Mouse (Mus musculus): ENCODE measurements around the gene Itpa. TPM values are rescaled to one million over a fixed set of nuclear protein-coding genes. Genes with fewer than 3 reads are reported as not detected.

Gene Itpa
- polyA plus RNA-seq, 1 experiment from 2014 or later, result 152 TPM

DNA sequence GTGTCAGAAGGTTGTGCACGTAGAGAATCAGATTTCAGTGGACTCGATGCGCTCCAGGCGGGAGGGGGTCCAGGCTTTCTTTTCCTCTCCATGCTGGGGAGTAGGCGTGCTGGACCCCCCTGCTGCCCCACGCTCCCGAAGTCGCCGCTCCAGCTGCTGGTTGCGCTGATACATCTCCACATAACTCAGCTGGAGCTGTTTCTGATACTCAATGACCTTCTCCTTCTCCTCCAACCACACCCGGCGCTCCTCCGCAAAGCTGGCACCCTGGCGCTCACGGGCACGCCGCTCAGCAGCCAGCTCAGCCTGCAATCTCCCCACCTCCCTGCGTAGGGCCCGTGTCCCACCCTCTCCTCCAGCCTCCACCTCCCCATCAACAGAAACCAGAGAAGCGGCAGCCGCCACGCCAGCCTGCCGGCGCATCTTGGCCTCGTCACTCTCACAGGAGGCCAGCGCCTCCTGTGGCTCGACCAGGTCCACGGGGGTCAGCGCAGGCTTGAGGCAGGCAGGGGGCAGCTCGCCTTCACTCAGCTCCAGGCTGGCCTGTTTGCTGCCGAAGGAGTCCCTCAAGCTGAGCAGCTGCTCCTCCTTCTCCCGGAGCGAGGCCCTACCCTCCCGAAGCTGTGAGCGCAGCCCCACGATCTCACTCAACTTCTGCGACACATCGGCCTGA is 32.5 kb upstream of the Itpa start:
- Histone ChIP-seq H3K36me3 (ENCODE audit: control insufficient read depth, insufficient read depth, low read length) (no peaks in the 10 kb centered on the region), H3K4me1 (replicated peaks; ENCODE audit: control insufficient read depth, insufficient read depth, low read length) (peaks cover 20% of the 10 kb centered on the region), H3K9me3 (ENCODE audit: control insufficient read depth, low read length) (no peaks in the 10 kb centered on the region), H3K27me3 (ENCODE audit: control insufficient read depth, insufficient read depth, low read length) (peaks cover 41% of the 10 kb centered on the region), H3K27ac (ENCODE audit: low read depth, low read length) (no peak overlapping the region), H3K4me2 (ENCODE audit: low read depth, low read length, severe bottlenecking) (peak overlapping the region; percentile 58), H3K4me3 (ENCODE audit: low read depth, low read length) (peak overlapping the region; percentile 31), H3K9ac (ENCODE audit: low read length) (peak overlapping the region; percentile 48)
- ATAC-seq (replicated peaks; ENCODE audit: low FRiP score) (peak; percentile 23; the same call in 1 of the 2 replicates), DNase-seq (ENCODE audit: low spot score) (peak; percentile 74)
- under 1% methylated on average over 37 of the region's 38 CpGs for WGBS

DNA sequence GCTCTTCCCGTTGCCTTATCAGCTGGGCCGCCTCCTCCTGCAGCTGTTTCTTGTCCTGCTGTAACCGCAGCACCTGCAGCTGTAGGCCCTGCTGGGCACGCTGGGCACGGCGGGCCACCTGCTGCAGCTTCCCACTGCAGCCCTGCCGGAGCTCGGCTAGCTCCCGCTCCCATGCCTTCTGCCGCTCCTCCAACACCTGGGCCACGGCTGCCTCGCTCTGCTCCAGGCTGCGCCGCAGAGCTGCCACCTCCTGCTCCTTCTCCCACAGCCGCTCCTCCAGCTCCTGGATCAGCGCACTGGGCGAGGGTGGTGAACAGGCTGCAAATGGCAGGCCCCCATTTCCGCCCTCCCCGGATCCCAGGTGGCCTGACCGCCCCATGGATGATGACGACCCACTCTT is 31.6 kb upstream of the Itpa start:
- Histone ChIP-seq H3K36me3 (ENCODE audit: control insufficient read depth, insufficient read depth, low read length) (no peaks in the 10 kb centered on the region), H3K27me3 (ENCODE audit: control insufficient read depth, insufficient read depth, low read length) (peaks cover 41% of the 10 kb centered on the region), H3K4me3 (ENCODE audit: low read depth, low read length) (no peak overlapping the region), H3K9ac (ENCODE audit: low read length) (no peak overlapping the region), H3K9me3 (ENCODE audit: control insufficient read depth, low read length) (no peaks in the 10 kb centered on the region), H3K4me2 (ENCODE audit: low read depth, low read length, severe bottlenecking) (0 out of 2 replicates have a peak overlapping the region, but pooled peaks have one; percentile 58), H3K27ac (ENCODE audit: low read depth, low read length) (no peak overlapping the region), H3K4me1 (replicated peaks; ENCODE audit: control insufficient read depth, insufficient read depth, low read length) (peaks cover 20% of the 10 kb centered on the region)
- ATAC-seq (replicated peaks; ENCODE audit: low FRiP score), result no peak
- peak; percentile 60 for DNase-seq (ENCODE audit: low spot score)
- 16% methylated on average over 21 of the region's 21 CpGs for WGBS

DNA sequence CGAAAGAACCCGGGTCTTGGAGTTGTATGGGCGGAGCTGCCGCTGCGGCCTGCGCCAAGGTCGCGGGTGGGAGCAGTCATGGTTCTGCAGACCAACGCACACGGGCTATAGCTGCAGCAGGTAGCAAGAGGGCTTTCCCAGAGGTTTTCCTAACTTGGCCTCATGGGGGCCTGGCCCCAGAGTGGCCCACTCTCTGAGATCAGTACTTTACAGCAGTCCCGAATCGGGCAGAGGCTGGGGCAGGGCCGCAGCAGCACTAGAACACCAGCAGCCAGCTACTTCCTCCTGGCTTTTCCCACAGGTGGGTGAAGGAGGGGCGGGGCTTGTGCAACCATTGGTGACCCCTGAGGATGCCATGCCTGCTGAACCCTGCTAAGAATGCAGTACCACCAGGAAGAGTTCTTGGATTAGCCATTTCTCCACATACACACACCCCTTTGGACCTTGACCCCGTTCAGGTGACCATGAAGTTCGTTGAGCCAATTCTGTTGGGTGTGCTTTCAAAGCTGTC is 29.3 kb upstream of the Itpa start:
- WGBS, result 26% methylated on average over 16 of the region's 16 CpGs
- DNase-seq (ENCODE audit: low spot score) (no peak), ATAC-seq (replicated peaks; ENCODE audit: low FRiP score) (no peak)
- H3K9ac ChIP-seq (ENCODE audit: low read length), result no peak overlapping the region
- H3K36me3 ChIP-seq (ENCODE audit: control insufficient read depth, insufficient read depth, low read length), result no peaks in the 10 kb centered on the region
- no peak overlapping the region for H3K4me3 ChIP-seq (ENCODE audit: low read depth, low read length)
- peaks cover 21% of the 10 kb centered on the region for H3K4me1 ChIP-seq (replicated peaks; ENCODE audit: control insufficient read depth, insufficient read depth, low read length)
- H3K27ac ChIP-seq (ENCODE audit: low read depth, low read length), result no peak overlapping the region
- no peak overlapping the region for H3K4me2 ChIP-seq (ENCODE audit: low read depth, low read length, severe bottlenecking)
- H3K27me3 ChIP-seq (ENCODE audit: control insufficient read depth, insufficient read depth, low read length), result peaks cover 41% of the 10 kb centered on the region
- no peaks in the 10 kb centered on the region for H3K9me3 ChIP-seq (ENCODE audit: control insufficient read depth, low read length)

DNA sequence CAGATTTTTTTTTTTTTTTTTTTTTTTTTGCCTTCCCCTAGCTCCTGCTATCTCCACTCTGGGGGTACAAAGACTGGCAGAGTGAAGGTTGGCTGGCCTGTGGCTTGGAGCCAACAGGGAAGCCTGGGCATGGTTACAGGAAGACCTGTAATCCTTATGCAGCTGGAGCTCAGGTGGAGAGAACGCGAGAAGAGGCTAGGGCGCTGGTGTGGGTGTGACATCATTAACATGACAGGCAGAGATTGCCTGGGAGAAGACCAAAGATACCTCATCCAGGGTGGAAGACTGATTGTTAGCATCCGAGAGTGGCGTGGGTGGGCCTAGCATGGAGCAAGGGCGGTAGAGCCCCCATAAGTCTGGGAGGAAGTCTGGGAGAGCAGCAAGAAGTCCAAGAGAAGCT is 28.1 kb upstream of the Itpa start:
- Histone ChIP-seq H3K27ac (ENCODE audit: low read depth, low read length) (no peak overlapping the region), H3K4me3 (ENCODE audit: low read depth, low read length) (no peak overlapping the region), H3K9me3 (ENCODE audit: control insufficient read depth, low read length) (no peaks in the 10 kb centered on the region), H3K36me3 (ENCODE audit: control insufficient read depth, insufficient read depth, low read length) (no peaks in the 10 kb centered on the region), H3K4me2 (ENCODE audit: low read depth, low read length, severe bottlenecking) (no peak overlapping the region), H3K4me1 (replicated peaks; ENCODE audit: control insufficient read depth, insufficient read depth, low read length) (peaks cover 18% of the 10 kb centered on the region), H3K27me3 (ENCODE audit: control insufficient read depth, insufficient read depth, low read length) (peaks cover 37% of the 10 kb centered on the region), H3K9ac (ENCODE audit: low read length) (no peak overlapping the region)
- DNase-seq (ENCODE audit: low spot score) (no peak), ATAC-seq (replicated peaks; ENCODE audit: low FRiP score) (no peak)
- 86% methylated on average over 6 of the region's 6 CpGs for WGBS

DNA sequence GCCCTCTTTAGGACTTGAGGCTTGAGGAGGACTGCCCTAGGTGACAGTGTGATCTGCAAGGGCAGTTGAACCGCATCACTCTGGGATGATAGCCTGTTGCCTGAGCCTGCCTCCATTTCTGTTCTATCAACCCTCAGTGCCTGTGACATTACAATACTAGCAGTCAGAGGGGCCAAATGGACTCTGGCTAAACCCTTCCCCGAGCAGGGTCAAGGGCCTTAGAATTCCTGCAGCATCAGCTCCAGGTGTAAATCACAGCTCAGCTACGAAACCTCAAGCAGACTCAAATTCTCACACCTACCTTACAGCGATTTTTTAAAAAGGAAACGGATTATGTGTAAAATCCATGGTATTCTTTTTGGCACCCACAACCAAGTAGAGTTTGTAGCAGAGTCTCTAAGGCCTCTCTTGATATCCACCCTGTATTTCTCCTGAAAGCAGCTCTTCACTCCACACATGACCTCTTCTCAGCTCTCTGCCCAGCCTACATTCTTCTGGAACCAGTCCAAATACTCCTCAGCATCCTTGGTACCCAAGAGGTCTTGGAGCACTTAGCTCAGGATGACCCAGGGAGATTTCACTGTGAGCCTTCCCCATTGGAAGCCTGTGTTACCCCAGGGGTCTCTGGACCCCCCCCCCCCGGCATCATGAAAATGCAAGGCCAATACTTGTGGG is 25.9 kb upstream of the Itpa start:
- Histone ChIP-seq H3K36me3 (ENCODE audit: control insufficient read depth, insufficient read depth, low read length) (no peaks in the 10 kb centered on the region), H3K27ac (ENCODE audit: low read depth, low read length) (no peak overlapping the region), H3K9ac (ENCODE audit: low read length) (peak overlapping the region; percentile 75), H3K9me3 (ENCODE audit: control insufficient read depth, low read length) (no peaks in the 10 kb centered on the region), H3K4me3 (ENCODE audit: low read depth, low read length) (peak overlapping the region; percentile 66; the same call in 1 of the 2 replicates), H3K4me1 (replicated peaks; ENCODE audit: control insufficient read depth, insufficient read depth, low read length) (peaks cover 6% of the 10 kb centered on the region; the same call in 1 of the 2 replicates), H3K27me3 (ENCODE audit: control insufficient read depth, insufficient read depth, low read length) (peaks cover 17% of the 10 kb centered on the region), H3K4me2 (ENCODE audit: low read depth, low read length, severe bottlenecking) (peak overlapping the region; percentile 97; the same call in 1 of the 2 replicates)
- DNase-seq (ENCODE audit: low spot score), result no peak
- 77% methylated on average over 6 of the region's 6 CpGs for WGBS
- ATAC-seq (replicated peaks; ENCODE audit: low FRiP score), result no peak

DNA sequence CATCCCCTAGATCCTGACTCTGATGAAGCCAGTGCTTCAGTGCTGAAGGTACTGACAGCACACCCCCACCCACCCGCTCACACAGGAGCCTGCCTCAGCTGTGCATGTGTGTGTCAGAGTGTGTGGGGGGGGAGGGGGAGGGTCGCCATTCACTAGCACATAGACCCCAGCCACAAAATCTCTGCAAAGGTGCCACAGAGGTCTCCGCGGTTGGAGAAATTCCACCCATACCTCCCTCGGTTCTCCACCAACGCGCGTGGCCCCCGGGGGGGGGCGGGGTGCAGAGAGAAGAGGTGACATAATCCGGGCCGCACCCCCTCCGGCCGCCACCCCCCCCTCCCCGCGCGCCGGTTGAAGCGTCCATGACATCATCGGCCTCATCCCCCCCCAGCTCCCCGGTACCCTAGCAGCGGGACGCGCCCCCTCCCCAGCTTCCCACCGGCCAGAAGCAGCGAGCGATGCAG is 25.2 kb upstream of the Itpa start:
- Histone ChIP-seq H3K4me1 (replicated peaks; ENCODE audit: control insufficient read depth, insufficient read depth, low read length) (peaks cover 6% of the 10 kb centered on the region; the same call in 1 of the 2 replicates), H3K4me2 (ENCODE audit: low read depth, low read length, severe bottlenecking) (peak overlapping the region; percentile 97), H3K9ac (ENCODE audit: low read length) (peak overlapping the region; percentile 75), H3K36me3 (ENCODE audit: control insufficient read depth, insufficient read depth, low read length) (no peaks in the 10 kb centered on the region), H3K4me3 (ENCODE audit: low read depth, low read length) (peak overlapping the region; percentile 66), H3K27ac (ENCODE audit: low read depth, low read length) (0 out of 2 replicates have a peak overlapping the region, but pooled peaks have one; percentile 12), H3K9me3 (ENCODE audit: control insufficient read depth, low read length) (no peaks in the 10 kb centered on the region), H3K27me3 (ENCODE audit: control insufficient read depth, insufficient read depth, low read length) (peaks cover 10% of the 10 kb centered on the region; the same call in 1 of the 2 replicates)
- peak; percentile 76 for ATAC-seq (replicated peaks; ENCODE audit: low FRiP score)
- DNase-seq (ENCODE audit: low spot score), result peak; percentile 65
- WGBS, result under 1% methylated on average over 23 of the region's 27 CpGs

DNA sequence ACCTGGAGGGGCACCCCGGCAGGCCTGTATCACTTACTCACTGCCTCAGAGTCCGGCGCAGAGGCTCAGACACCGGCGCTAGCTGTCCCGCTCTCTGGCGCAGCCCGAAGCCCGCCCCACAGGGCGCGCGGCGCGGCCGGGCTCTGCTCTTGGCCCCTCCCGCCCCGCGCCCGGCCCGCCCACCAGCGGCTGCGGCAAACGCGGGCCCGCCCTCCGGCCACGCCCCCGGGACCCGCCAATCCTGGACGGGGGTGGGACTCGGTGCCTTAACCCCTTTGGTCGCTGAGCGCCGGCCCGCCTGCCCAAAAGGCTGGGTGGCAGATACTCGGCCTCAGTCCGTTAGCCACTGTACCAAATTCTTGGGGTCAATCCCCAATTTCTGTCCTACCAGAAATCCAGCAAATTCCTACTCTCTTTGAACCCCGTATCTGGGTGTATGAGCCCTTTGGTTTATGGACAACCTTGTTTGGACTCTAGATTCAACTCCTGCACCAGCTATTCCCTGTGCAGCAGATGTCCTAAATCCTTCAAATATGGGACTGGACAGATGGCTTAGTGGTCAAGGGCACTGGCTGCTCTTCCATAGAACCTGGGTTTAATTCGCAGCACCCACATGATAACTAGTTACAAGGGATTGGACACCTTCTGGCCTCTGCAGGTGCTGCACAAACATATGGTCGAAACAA is 24.6 kb upstream of the Itpa start, which contains the start of gene Lzts3:
Gene Lzts3, minus strand, starts transcription at position 120 of the 686 bp plus-strand sequence.
- Histone ChIP-seq H3K4me3 (ENCODE audit: low read depth, low read length) (peak within 1 kb of the TSS; percentile 66), H3K4me2 (ENCODE audit: low read depth, low read length, severe bottlenecking) (peak within 1 kb of the TSS; percentile 97), H3K4me1 (replicated peaks; ENCODE audit: control insufficient read depth, insufficient read depth, low read length) (peaks cover 6% of the 10 kb centered on the region; the same call in 1 of the 2 replicates), H3K27me3 (ENCODE audit: control insufficient read depth, insufficient read depth, low read length) (peaks cover 6% of the 10 kb centered on the region; the same call in 1 of the 2 replicates), H3K9ac (ENCODE audit: low read length) (peak within 1 kb of the TSS; percentile 75), H3K27ac (ENCODE audit: low read depth, low read length) (0 out of 2 replicates have a peak within 1 kb of the TSS, but pooled peaks have one; percentile 12), H3K36me3 (ENCODE audit: control insufficient read depth, insufficient read depth, low read length) (no peaks in the 10 kb centered on the region), H3K9me3 (ENCODE audit: control insufficient read depth, low read length) (no peaks in the 10 kb centered on the region)
- ATAC-seq (replicated peaks; ENCODE audit: low FRiP score) (peak; percentile 96), DNase-seq (ENCODE audit: low spot score) (peak; percentile 97)
- 4% methylated on average over 26 of the region's 40 CpGs for WGBS

DNA sequence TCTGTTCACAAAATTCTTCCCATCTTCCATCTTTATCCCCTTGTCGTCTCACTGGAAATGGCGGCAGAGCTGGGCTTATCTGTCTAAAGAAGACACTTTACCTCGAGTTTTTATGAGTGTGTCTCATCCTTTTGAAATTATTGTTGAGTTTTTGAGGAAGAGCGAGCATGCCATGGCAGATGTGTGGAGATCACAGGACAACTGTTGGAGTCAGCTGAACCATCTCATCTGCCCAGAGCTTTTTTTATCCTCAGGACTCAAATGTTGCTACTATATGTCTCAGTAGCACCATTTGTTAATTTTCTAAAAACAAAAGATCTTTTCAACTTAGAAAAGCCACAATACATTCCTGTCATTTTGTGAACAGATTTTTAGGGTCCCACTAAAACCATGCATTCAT is 22.2 kb upstream of the Itpa start:
- H3K27ac ChIP-seq (ENCODE audit: low read depth, low read length), result no peak overlapping the region
- no peak for ATAC-seq (replicated peaks; ENCODE audit: low FRiP score)
- H3K9ac ChIP-seq (ENCODE audit: low read length), result no peak overlapping the region
- H3K9me3 ChIP-seq (ENCODE audit: control insufficient read depth, low read length), result no peaks in the 10 kb centered on the region
- H3K4me1 ChIP-seq (replicated peaks; ENCODE audit: control insufficient read depth, insufficient read depth, low read length), result peaks cover 6% of the 10 kb centered on the region; the same call in 1 of the 2 replicates
- H3K4me3 ChIP-seq (ENCODE audit: low read depth, low read length), result no peak overlapping the region
- H3K4me2 ChIP-seq (ENCODE audit: low read depth, low read length, severe bottlenecking), result no peak overlapping the region
- H3K27me3 ChIP-seq (ENCODE audit: control insufficient read depth, insufficient read depth, low read length), result no peaks in the 10 kb centered on the region
- 85% methylated on average over 4 of the region's 4 CpGs for WGBS
- H3K36me3 ChIP-seq (ENCODE audit: control insufficient read depth, insufficient read depth, low read length), result no peaks in the 10 kb centered on the region
- DNase-seq (ENCODE audit: low spot score), result no peak
